Mouse (Mus musculus): Measurements from ENCODE around the gene Vta1. TPM values are rescaled to one million over a fixed set of nuclear protein-coding genes. Genes with fewer than 3 reads are reported as not detected.

The Vta1 gene
- total RNA-seq (2014; fragmentation: Nextera tagmentation) (23.2 and 36.3 TPM in 2 replicates), total RNA-seq (2017) (60.1 and 92.5 TPM in 2 replicates)

GRCm38 (mm10) chr10:14705072-14706066, at the start of gene Vta1, which contains the start of gene Nmbr:
Gene Vta1 (minus strand): TSS chr10:14705560.
Gene Nmbr (plus strand): TSS chr10:14705591.
- peak; percentile 99 for ATAC-seq (replicated peaks; ENCODE audit: low FRiP score, low TSS enrichment, poor library complexity, severe bottlenecking)

- ATAC-seq (replicated peaks; ENCODE audit: low FRiP score, low TSS enrichment, poor library complexity, severe bottlenecking), result 0 out of 2 replicates have a peak, but pooled peaks have one; percentile 37
Measured at GRCm38 (mm10) chr10:14734285-14734684, 28.9 kb upstream of the Vta1 start.

- no peak for ATAC-seq (replicated peaks; ENCODE audit: low FRiP score, low TSS enrichment, poor library complexity, severe bottlenecking)
Measured at GRCm38 (mm10) chr10:14725671-14726070, 20.3 kb upstream of the Vta1 start.

- ATAC-seq (replicated peaks; ENCODE audit: low FRiP score, low TSS enrichment, poor library complexity, severe bottlenecking), result no peak
Measured at GRCm38 (mm10) chr10:14718114-14718513, 12.8 kb upstream of the Vta1 start, which contains the start of gene Gje1. Gene Gje1 (minus strand): TSS chr10:14718214.

GRCm38 (mm10) chr10:14703830-14704420, 1.4 kb downstream of the Vta1 start:
- ATAC-seq (replicated peaks; ENCODE audit: low FRiP score, low TSS enrichment, poor library complexity, severe bottlenecking), result no peak

- no peak for ATAC-seq (replicated peaks; ENCODE audit: low FRiP score, low TSS enrichment, poor library complexity, severe bottlenecking)
Measured at GRCm38 (mm10) chr10:14703239-14703638, 2.1 kb downstream of the Vta1 start.

- ATAC-seq (replicated peaks; ENCODE audit: low FRiP score, low TSS enrichment, poor library complexity, severe bottlenecking), result no peak
Measured at GRCm38 (mm10) chr10:14690349-14690748, 15.0 kb downstream of the Vta1 start.

- ATAC-seq (replicated peaks; ENCODE audit: low FRiP score, low TSS enrichment, poor library complexity, severe bottlenecking), result peak; percentile 87
Measured at GRCm38 (mm10) chr10:14688785-14689442, 16.4 kb downstream of the Vta1 start.

GRCm38 (mm10) chr10:14685663-14686062, 19.7 kb downstream of the Vta1 start:
- no peak for ATAC-seq (replicated peaks; ENCODE audit: low FRiP score, low TSS enrichment, poor library complexity, severe bottlenecking)

GRCm38 (mm10) chr10:14666147-14666546, 39.2 kb downstream of the Vta1 start:
- no peak for ATAC-seq (replicated peaks; ENCODE audit: low FRiP score, low TSS enrichment, poor library complexity, severe bottlenecking)

- ATAC-seq (replicated peaks; ENCODE audit: low FRiP score, low TSS enrichment, poor library complexity, severe bottlenecking), result no peak
Measured at GRCm38 (mm10) chr10:14660875-14661274, 44.5 kb downstream of the Vta1 start.

- no peak for ATAC-seq (replicated peaks; ENCODE audit: low FRiP score, low TSS enrichment, poor library complexity, severe bottlenecking)
Measured at GRCm38 (mm10) chr10:14639635-14640034, 65.7 kb downstream of the Vta1 start.

GRCm38 (mm10) chr10:14639043-14639442, 66.3 kb downstream of the Vta1 start:
- ATAC-seq (replicated peaks; ENCODE audit: low FRiP score, low TSS enrichment, poor library complexity, severe bottlenecking), result no peak

- ATAC-seq (replicated peaks; ENCODE audit: low FRiP score, low TSS enrichment, poor library complexity, severe bottlenecking), result no peak
Measured at GRCm38 (mm10) chr10:14625706-14626105, 79.7 kb downstream of the Vta1 start.

GRCm38 (mm10) chr10:14619156-14619555, 86.2 kb downstream of the Vta1 start:
- no peak for ATAC-seq (replicated peaks; ENCODE audit: low FRiP score, low TSS enrichment, poor library complexity, severe bottlenecking)

GRCm38 (mm10) chr10:14618301-14618700, 87.1 kb downstream of the Vta1 start:
- no peak for ATAC-seq (replicated peaks; ENCODE audit: low FRiP score, low TSS enrichment, poor library complexity, severe bottlenecking)

GRCm38 (mm10) chr10:14615441-14615840, 89.9 kb downstream of the Vta1 start:
- ATAC-seq (replicated peaks; ENCODE audit: low FRiP score, low TSS enrichment, poor library complexity, severe bottlenecking), result no peak

- ATAC-seq (replicated peaks; ENCODE audit: low FRiP score, low TSS enrichment, poor library complexity, severe bottlenecking), result no peak
Measured at GRCm38 (mm10) chr10:14607597-14607996, 97.8 kb downstream of the Vta1 start.
